Mouse (Mus musculus) heart, embryonic 10.5 days (tissue): Measurements from ENCODE around the gene Mlph. TPM values are rescaled to one million over a fixed set of nuclear protein-coding genes. Genes with fewer than 3 reads are reported as not detected.
A peak's percentile ranks its signal among the peaks of the same experiment; 100 is the strongest.

Source experiments
- DNase-seq: peaks from one replicate; pipeline ENCODE4 v3.0.0-alpha.2; 2017; ENCODE audit warnings: low spot score
- H3K27ac ChIP-seq: fragments of 300-500 bp; sonication (generic); 2 replicates; pipeline ENCODE4 v1.5.1; 2016; ENCODE audit warnings: mild to moderate bottlenecking
- H3K27me3 ChIP-seq: fragments of 300-500 bp; sonication (generic); 2 replicates; pipeline ENCODE4 v1.6.1; 2016; ENCODE audit warnings: mild to moderate bottlenecking; ENCODE audit not compliant: poor library complexity, insufficient read depth, severe bottlenecking
- H3K36me3 ChIP-seq: fragments of 300-500 bp; sonication (generic); 2 replicates; pipeline ENCODE4 v1.6.1; 2016; ENCODE audit warnings: mild to moderate bottlenecking, moderate library complexity
- H3K4me1 ChIP-seq: fragments of 300-500 bp; sonication (generic); 2 replicates; pipeline ENCODE4 v1.6.1; 2016; ENCODE audit warnings: mild to moderate bottlenecking
- H3K4me3 ChIP-seq: fragments of 300-500 bp; sonication (generic); 2 replicates; pipeline ENCODE4 v1.5.1; 2016; ENCODE audit warnings: mild to moderate bottlenecking, moderate library complexity
- H3K9me3 ChIP-seq: fragments of 300-500 bp; sonication (generic); 2 replicates; pipeline ENCODE4 v1.6.1; 2016; ENCODE audit warnings: mild to moderate bottlenecking, moderate library complexity
- WGBS: fragments of 180-500 bp; shearing (Covaris S2); methylation state at CpG from one replicate; pipeline ENCODE4 v1.1.7; 2016; 5-methylcytosine and 5-hydroxymethylcytosine counted together
- polyA plus RNA-seq: library from polyadenylated mRNA; unstranded; fragments of >200 nt; fragmentation: Nextera tagmentation; extraction: Ambion mirVana; gene quantifications from 2 replicates; pipeline ENCODE4 v1.2.1, GENCODE M21; 2016

Mlph gene
- polyA plus RNA-seq, 1 experiment from 2014 or later = 0.26 TPM

DNA sequence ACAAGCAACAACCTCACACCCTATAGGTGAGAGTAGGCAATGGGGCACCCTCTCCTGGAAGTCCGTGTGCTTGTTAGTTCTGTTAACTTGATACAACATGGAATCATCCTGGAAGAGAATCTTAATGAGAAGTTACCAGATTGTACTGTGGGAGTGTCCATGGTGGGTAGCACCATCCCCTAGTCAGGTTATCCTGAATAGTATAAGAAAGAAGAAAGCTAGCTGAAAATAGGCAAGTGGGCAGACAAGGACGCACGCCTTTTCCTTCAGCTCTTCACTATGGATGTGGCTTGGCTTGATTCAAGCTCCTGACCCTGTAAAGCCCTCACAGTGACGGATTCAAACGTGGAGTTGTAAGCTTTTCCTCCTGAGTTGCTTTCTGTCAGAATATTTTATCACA is 15.1 kb upstream of the Mlph start:
- H3K4me1 ChIP-seq = peaks cover 19% of the 10 kb centered on the region
- no peaks in the 10 kb centered on the region for H3K9me3 ChIP-seq
- no peak overlapping the region for H3K4me3 ChIP-seq
- 86% methylated on average over 5 of the region's 5 CpGs for WGBS
- peak; percentile 56 for DNase-seq
- H3K27me3 ChIP-seq = 0 out of 2 replicates have a peak, but pooled peaks cover 6% of the 10 kb centered on the region
- H3K36me3 ChIP-seq = no peaks in the 10 kb centered on the region
- H3K27ac ChIP-seq = no peak overlapping the region

DNA sequence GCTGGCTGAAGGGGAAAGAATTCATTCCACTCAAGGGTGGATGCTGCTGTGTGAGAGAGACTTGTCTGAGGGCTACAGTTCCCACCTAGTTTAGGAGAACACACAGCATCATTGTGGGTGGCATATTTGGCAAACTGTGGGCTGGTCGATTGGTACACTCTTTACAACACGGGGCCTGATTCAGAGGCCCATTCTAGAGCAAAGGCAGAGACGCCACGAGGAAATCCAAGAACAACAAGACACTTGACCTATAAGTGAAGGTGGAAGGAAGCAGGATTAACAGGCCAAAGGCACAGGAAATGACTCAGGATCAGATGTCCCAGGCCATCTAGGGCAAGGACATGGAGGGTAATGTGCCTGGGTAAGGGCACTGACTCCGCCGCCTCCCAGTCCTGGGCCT is 14.5 kb upstream of the Mlph start:
- Histone ChIP-seq H3K4me3 (no peak overlapping the region), H3K4me1 (peaks cover 19% of the 10 kb centered on the region), H3K36me3 (no peaks in the 10 kb centered on the region), H3K27ac (no peak overlapping the region), H3K9me3 (no peaks in the 10 kb centered on the region), H3K27me3 (peaks cover 9% of the 10 kb centered on the region; the same call in 1 of the 2 replicates)
- 64% methylated on average over 6 of the region's 6 CpGs for WGBS
- DNase-seq = peak; percentile 73

- Histone ChIP-seq H3K36me3 (no peaks in the 10 kb centered on the region), H3K9me3 (no peaks in the 10 kb centered on the region), H3K27ac (no peak overlapping the region), H3K27me3 (peaks cover 11% of the 10 kb centered on the region; the same call in 1 of the 2 replicates), H3K4me1 (peaks cover 19% of the 10 kb centered on the region), H3K4me3 (no peak overlapping the region)
- DNase-seq = peak; percentile 3
- WGBS = 80% methylated on average over 4 of the region's 4 CpGs
Observed at GRCm38 (mm10) chr1:90901246-90901645, 13.6 kb upstream of the Mlph start.

DNA sequence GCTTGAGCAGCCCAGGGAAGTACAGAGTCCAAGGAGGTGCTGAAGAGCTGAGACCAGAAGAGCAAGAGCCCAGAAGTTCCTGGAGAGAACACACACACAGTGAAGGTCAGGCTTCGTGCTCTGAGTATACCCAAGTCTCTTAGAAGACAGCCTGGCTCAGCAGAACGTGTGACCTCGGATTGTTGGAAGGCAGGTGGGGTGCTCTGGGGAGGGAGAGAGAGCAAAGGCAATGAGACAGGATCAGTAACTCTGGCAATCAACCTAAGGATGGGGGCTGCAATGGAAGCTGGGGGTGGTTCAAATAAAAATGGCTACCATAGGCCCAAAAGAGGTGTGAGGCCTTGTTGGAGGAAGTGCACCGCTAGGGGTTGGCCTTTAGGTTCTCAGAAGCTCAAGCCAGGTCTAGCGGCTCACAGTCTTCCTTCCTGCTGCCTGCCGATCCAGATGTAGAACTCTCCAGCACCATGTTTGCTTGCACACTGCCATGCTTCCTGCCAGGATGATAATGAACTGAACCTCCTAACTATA is 13.1 kb upstream of the Mlph start:
- no peak overlapping the region for H3K4me3 ChIP-seq
- 72% methylated on average over 6 of the region's 6 CpGs for WGBS
- H3K27me3 ChIP-seq = peaks cover 12% of the 10 kb centered on the region; the same call in 1 of the 2 replicates
- H3K4me1 ChIP-seq = peaks cover 17% of the 10 kb centered on the region
- no peaks in the 10 kb centered on the region for H3K36me3 ChIP-seq
- peak; percentile 63 for DNase-seq
- H3K9me3 ChIP-seq = no peaks in the 10 kb centered on the region
- no peak overlapping the region for H3K27ac ChIP-seq

DNA sequence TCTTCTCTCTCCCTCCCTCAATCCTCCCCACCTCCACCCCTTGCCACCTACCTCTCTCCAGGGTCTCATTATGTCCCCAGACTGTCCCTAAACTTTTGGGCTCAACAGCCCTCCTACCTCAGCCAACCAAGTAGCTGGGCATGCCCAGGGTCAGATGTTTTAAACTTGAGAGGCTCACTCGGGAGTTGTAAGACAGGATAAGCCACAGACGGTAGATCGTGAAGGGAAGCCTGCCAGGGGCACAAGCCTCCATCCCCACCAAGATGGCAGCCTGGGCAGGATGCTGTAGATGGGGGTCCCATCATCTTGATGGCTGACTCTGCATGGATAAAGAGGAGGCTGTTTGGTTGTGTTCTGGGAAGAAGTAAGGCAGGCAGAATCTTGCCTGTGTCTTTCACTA is 12.1 kb upstream of the Mlph start:
- Histone ChIP-seq H3K27me3 (peaks cover 20% of the 10 kb centered on the region; the same call in 1 of the 2 replicates), H3K4me1 (peaks cover 13% of the 10 kb centered on the region; the same call in 1 of the 2 replicates), H3K9me3 (no peaks in the 10 kb centered on the region), H3K4me3 (no peak overlapping the region), H3K27ac (no peak overlapping the region), H3K36me3 (no peaks in the 10 kb centered on the region)
- 59% methylated on average over 3 of the region's 3 CpGs for WGBS
- peak; percentile 51 for DNase-seq

GRCm38 (mm10) chr1:90903211-90903945 is 11.5 kb upstream of the Mlph start:
- H3K27ac ChIP-seq = no peak overlapping the region
- H3K4me3 ChIP-seq = no peak overlapping the region
- peak; percentile 69 for DNase-seq
- H3K4me1 ChIP-seq = peaks cover 9% of the 10 kb centered on the region; the same call in 1 of the 2 replicates
- H3K36me3 ChIP-seq = no peaks in the 10 kb centered on the region
- H3K9me3 ChIP-seq = no peaks in the 10 kb centered on the region
- 57% methylated on average over 3 of the region's 3 CpGs for WGBS
- peaks cover 24% of the 10 kb centered on the region; the same call in 1 of the 2 replicates for H3K27me3 ChIP-seq

DNA sequence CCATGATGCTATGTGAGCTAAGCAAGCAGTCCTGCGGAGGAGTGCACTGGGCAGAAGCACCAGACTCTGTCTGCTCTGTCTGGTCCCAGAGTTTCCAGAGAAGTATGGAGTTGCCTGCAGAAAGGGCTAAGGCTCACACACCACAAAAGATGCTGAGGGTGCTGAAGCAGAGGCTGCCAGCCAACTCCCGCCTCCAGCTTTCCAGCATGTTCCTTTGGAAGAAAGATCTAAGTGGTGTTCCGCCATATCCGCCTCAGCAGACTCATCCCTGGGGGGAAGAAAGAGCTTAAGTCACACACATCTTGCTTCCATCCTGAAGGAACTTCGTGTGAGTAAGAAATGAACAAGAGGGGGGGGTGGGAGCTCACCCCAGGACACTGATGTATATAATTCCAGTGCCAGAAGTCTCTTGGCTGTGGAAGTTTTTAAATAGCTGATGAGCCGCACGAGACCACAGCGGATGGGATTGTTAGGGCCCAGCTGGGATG is 10.9 kb upstream of the Mlph start:
- WGBS = 75% methylated on average over 8 of the region's 8 CpGs

DNA sequence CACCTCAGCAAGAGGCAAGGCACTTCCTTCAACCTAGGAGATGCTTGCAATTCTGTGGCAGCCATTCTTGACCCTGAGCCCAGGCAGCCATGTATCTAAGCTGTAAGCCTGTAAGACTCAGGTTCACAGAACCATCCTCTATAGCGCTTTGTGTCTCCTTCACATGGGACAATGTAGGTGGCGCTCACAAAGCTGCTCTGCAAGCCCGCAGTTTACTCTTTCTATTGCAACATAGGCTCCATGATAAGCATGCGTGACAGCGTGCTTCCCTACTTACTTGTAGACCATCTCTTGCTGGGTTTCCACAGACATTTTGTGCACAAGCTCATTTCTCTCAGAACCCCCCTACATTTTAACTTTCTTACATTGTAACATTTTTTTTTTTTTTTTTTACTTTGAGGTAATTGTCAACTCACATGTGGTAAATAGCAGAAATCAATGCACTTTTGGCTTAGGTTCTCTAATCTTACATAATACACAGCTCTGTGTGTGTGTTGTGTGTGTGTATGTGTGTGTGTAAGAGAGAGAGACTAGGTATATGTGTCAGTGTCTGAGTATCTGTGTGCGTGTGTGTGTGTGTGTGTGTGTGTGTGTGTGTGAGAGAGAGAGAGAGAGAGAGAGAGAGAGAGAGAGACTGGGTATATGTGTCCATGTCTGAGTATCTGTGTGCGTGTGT is 10.0 kb upstream of the Mlph start:
- Histone ChIP-seq H3K27me3 (peaks cover 32% of the 10 kb centered on the region; the same call in 1 of the 2 replicates), H3K9me3 (no peaks in the 10 kb centered on the region), H3K4me1 (peaks cover 10% of the 10 kb centered on the region; the same call in 1 of the 2 replicates), H3K36me3 (no peaks in the 10 kb centered on the region), H3K27ac (no peak overlapping the region), H3K4me3 (no peak overlapping the region)
- peak; percentile 53 for DNase-seq
- 79% methylated on average over 7 of the region's 7 CpGs for WGBS

More for the DNA sequence above, 10.9 kb upstream of the Mlph start:
- peak; percentile 67 for DNase-seq
- Histone ChIP-seq H3K27ac (no peak overlapping the region), H3K36me3 (no peaks in the 10 kb centered on the region), H3K4me1 (peaks cover 6% of the 10 kb centered on the region; the same call in 1 of the 2 replicates), H3K4me3 (no peak overlapping the region), H3K9me3 (no peaks in the 10 kb centered on the region), H3K27me3 (peaks cover 29% of the 10 kb centered on the region; the same call in 1 of the 2 replicates)

- DNase-seq = no peak
- WGBS = 8% methylated on average over 2 of the region's 2 CpGs
- H3K36me3 ChIP-seq = no peaks in the 10 kb centered on the region
- no peaks in the 10 kb centered on the region for H3K9me3 ChIP-seq
- H3K4me3 ChIP-seq = no peak overlapping the region
- H3K27me3 ChIP-seq = peaks cover 35% of the 10 kb centered on the region
- 0 out of 2 replicates have a peak, but pooled peaks cover 4% of the 10 kb centered on the region for H3K4me1 ChIP-seq
- H3K27ac ChIP-seq = no peak overlapping the region
Observed at GRCm38 (mm10) chr1:90906357-90906756, 8.5 kb upstream of the Mlph start.

- Histone ChIP-seq H3K4me1 (0 out of 2 replicates have a peak, but pooled peaks cover 4% of the 10 kb centered on the region), H3K4me3 (no peak overlapping the region), H3K27ac (peak overlapping the region; percentile 16; the same call in 1 of the 2 replicates), H3K27me3 (peaks cover 33% of the 10 kb centered on the region), H3K9me3 (no peaks in the 10 kb centered on the region), H3K36me3 (no peaks in the 10 kb centered on the region)
- no peak for DNase-seq
Observed at GRCm38 (mm10) chr1:90909161-90909560, 5.7 kb upstream of the Mlph start.

DNA sequence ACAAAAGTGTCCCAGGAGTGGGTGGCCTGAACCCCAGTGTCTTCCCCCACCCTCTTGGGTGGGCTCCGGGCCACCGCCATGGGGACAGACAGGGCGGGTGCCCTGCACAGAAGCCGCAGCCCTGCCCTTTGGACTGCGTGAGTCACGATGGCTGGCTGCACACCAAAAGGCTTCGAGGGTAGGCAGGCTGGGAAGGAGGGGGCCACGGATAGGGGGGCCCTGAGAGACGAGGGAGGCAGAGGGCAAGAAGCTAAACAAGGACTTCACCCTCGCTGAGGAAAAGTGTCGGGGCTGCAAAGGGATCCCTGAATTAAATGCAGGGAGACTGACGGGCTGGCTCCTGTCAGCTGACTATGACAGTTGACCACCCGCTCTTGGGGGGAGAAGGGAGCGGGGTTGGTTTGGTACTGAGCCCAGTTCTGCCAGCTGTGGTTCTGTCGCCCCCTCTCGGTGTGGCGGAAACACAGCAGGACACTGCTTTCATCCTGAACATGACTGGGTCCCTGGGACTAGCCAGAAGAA is 5.2 kb upstream of the Mlph start:
- no peak for DNase-seq
- Histone ChIP-seq H3K36me3 (no peaks in the 10 kb centered on the region), H3K4me1 (peaks cover 7% of the 10 kb centered on the region), H3K27ac (no peak overlapping the region), H3K27me3 (peaks cover 37% of the 10 kb centered on the region), H3K4me3 (no peak overlapping the region), H3K9me3 (no peaks in the 10 kb centered on the region)
- WGBS = 45% methylated on average over 17 of the region's 17 CpGs

GRCm38 (mm10) chr1:90913231-90913630 is 1.7 kb upstream of the Mlph start:
- no peak overlapping the region for H3K27ac ChIP-seq
- H3K27me3 ChIP-seq = peaks cover 43% of the 10 kb centered on the region

More at GRCm38 (mm10) chr1:90913231-90913630, 1.7 kb upstream of the Mlph start:
- peaks cover 34% of the 10 kb centered on the region for H3K4me1 ChIP-seq
- no peaks in the 10 kb centered on the region for H3K36me3 ChIP-seq
- DNase-seq = no peak
- WGBS = 73% methylated on average over 6 of the region's 6 CpGs
- no peak overlapping the region for H3K4me3 ChIP-seq
- no peaks in the 10 kb centered on the region for H3K9me3 ChIP-seq
